Mouse (Mus musculus): Measurements from ENCODE around the gene Olfr209. TPM values are rescaled to one million over a fixed set of nuclear protein-coding genes. Genes with fewer than 3 reads are reported as not detected.
"Not testable (repeated sequence)": the region's sequence is repeated elsewhere in the genome, so short reads cannot be mapped to it uniquely, and the experiment has no call there.

Gene Olfr209
- polyA plus RNA-seq, 1 experiment, result not detected

DNA sequence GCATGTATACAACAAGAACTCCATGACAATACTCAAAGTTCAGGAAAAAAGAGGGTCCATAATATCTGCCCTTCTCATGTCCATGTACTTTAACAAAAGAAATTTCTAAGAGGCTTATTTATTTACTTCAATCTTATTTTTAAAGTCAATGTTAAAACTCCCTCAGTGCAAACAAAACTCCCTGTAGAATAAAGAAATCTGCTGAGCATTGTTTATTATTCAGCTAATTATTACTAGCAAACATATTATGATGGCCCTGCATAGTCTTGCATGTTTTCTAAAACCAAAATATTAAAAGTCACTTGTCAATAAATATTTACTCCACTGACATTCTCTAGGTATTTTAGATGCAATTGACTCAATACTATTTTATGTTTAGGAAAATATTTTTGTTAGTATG, 32.8 kb downstream of the Olfr209 start, which contains the start of gene Olfr205:
Gene Olfr205 (minus strand): TSS at position 101 of the 400 bp plus-strand sequence.
- Histone ChIP-seq H3K4me1 (ENCODE audit: control insufficient read depth, insufficient read depth, low read length) (no peaks in the 10 kb centered on the region), H3K4me3 (ENCODE audit: insufficient read depth, low read length) (no peak within 1 kb of the TSS), H3K27ac (ENCODE audit: insufficient read depth, low read length) (no peak within 1 kb of the TSS)
- TF ChIP-seq POLR2A (IDR thresholded peaks at IDR 0.05; ENCODE audit: low read depth, low read length) (no peak), CTCF (IDR thresholded peaks at IDR 0.05; ENCODE audit: borderline replicate concordance, insufficient read depth, low read length) (no peak)

DNA sequence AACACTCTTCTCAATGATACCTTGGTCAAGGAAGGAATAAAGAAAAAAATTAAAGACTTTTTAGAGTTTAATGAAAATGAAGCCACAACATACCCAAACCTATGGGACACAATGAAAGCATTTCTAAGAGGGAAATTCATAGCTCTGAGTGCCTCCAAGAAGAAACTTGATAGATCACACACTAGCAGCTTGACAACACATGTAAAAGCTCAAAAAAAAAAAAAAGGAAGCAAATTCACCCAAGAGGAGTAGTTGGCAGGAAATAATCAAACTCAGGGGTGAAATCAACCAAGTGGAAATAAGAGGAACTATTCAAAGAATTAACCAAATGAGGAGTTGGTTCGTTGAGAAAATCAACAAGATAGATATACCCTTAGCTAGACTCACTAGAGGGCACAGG, 40.5 kb downstream of the Olfr209 start:
- H3K4me3 ChIP-seq (ENCODE audit: insufficient read depth, low read length); H3K27ac ChIP-seq (ENCODE audit: insufficient read depth, low read length); H3K4me1 ChIP-seq (ENCODE audit: control insufficient read depth, insufficient read depth, low read length): not testable (repeated sequence)

GRCm38 (mm10) chr16:59318148-59318547, 45.6 kb downstream of the Olfr209 start, which contains the start of gene Olfr204:
Olfr204 (minus strand) TSS chr16:59318248.
- H3K4me1 ChIP-seq (ENCODE audit: control insufficient read depth, insufficient read depth, low read length), result no peaks in the 10 kb centered on the region
- no peak within 1 kb of the TSS for H3K27ac ChIP-seq (ENCODE audit: insufficient read depth, low read length)

More at GRCm38 (mm10) chr16:59318148-59318547, 45.6 kb downstream of the Olfr209 start, which contains the start of gene Olfr204:
- no peak for TF ChIP-seq POLR2A (IDR thresholded peaks at IDR 0.05; ENCODE audit: low read depth, low read length)
- TF ChIP-seq CTCF (IDR thresholded peaks at IDR 0.05; ENCODE audit: borderline replicate concordance, insufficient read depth, low read length), result no peak
- H3K4me3 ChIP-seq (ENCODE audit: insufficient read depth, low read length), result no peak within 1 kb of the TSS

Other genes with a start within 250 kb of the Olfr209 start
- gene Olfr194, start 242.9 kb downstream of the Olfr209 start, polyA plus RNA-seq (2011; ENCODE audit: insufficient read length, low read depth, missing spikeins), result not detected in 2 replicates
- gene Olfr195, start 216.9 kb downstream of the Olfr209 start, polyA plus RNA-seq (2011; ENCODE audit: insufficient read length, low read depth, missing spikeins), result not detected in 2 replicates
- gene Olfr196, start 193.5 kb downstream of the Olfr209 start, polyA plus RNA-seq (2011; ENCODE audit: insufficient read length, low read depth, missing spikeins), result not detected in 2 replicates
- gene Olfr198, start 160.5 kb downstream of the Olfr209 start, polyA plus RNA-seq (2011; ENCODE audit: insufficient read length, low read depth, missing spikeins), result not detected in 2 replicates
- not detected in 2 replicates for gene Olfr199, start 144.2 kb downstream of the Olfr209 start, polyA plus RNA-seq (2011; ENCODE audit: insufficient read length, low read depth, missing spikeins)
- not detected in 2 replicates for gene Olfr201, start 91.4 kb downstream of the Olfr209 start, polyA plus RNA-seq (2011; ENCODE audit: insufficient read length, low read depth, missing spikeins)
- gene Olfr202, start 77.2 kb downstream of the Olfr209 start, polyA plus RNA-seq (2011; ENCODE audit: insufficient read length, low read depth, missing spikeins), result not detected in 2 replicates
- gene Olfr203, start 65.1 kb downstream of the Olfr209 start, polyA plus RNA-seq (2011; ENCODE audit: insufficient read length, low read depth, missing spikeins), result not detected in 2 replicates
- gene Olfr204, start 45.7 kb downstream of the Olfr209 start, polyA plus RNA-seq (2011; ENCODE audit: insufficient read length, low read depth, missing spikeins), result not detected in 2 replicates
- gene Olfr205, start 32.9 kb downstream of the Olfr209 start, polyA plus RNA-seq (2011; ENCODE audit: insufficient read length, low read depth, missing spikeins), result not detected in 2 replicates
- not detected in 2 replicates for gene Olfr206, start 14.7 kb downstream of the Olfr209 start, polyA plus RNA-seq (2011; ENCODE audit: insufficient read length, low read depth, missing spikeins)
- gene Gabrr3, start 43.3 kb upstream of the Olfr209 start, polyA plus RNA-seq (2011; ENCODE audit: insufficient read length, low read depth, missing spikeins), result not detected in 2 replicates
- gene Riox2, start 107.8 kb upstream of the Olfr209 start, polyA plus RNA-seq (2011; ENCODE audit: insufficient read length, low read depth, missing spikeins), result 25.3 and 27.7 TPM in 2 replicates
- 14.1 and 16.4 TPM in 2 replicates for gene Crybg3, start 237.0 kb upstream of the Olfr209 start, polyA plus RNA-seq (2011; ENCODE audit: insufficient read length, low read depth, missing spikeins)

All from embryonic fibroblast, embryonic 13.5 days (primary cell).